9 mouse cellular contexts compared by ENCODE assay signal in genomic region chr9:27300188-27300691, GRCm38 (mm10). TPM values are rescaled to one million over a fixed set of nuclear protein-coding genes. Genes with fewer than 3 reads are reported as not detected.
DNase-seq lines count a peak whose midpoint lies in the region; ATAC-seq and TF ChIP-seq lines count a peak whose summit lies in the region.
"Had no signal": no experiment of that assay in that cellular context is flagged by ENCODE, and none has a peak within 500 bp of the region (broad histone marks: within the 10 kb centered on the region; RNA-seq: fewer than 3 reads in every experiment).

No protein-coding gene starts in this region.

- H3K9ac ChIP-seq in heart, embryonic 12.5 days, result peak overlapping the region; percentile 38
- peak overlapping the region; percentile 56 for H3K9ac ChIP-seq in kidney, embryonic 16.5 days (replicated peaks; ENCODE audit: low read length)

- no peak for ATAC-seq in heart, embryonic 12.5 days (ENCODE audit: insufficient number of reproducible peaks, low FRiP score)
- ATAC-seq in kidney, embryonic 16.5 days (ENCODE audit: low FRiP score, low TSS enrichment), result no peak

- H3K4me3 ChIP-seq in layer of hippocampus, adult 2 months, result peak overlapping the region; percentile 90
- H3K4me3 ChIP-seq in heart, embryonic 12.5 days, result peak overlapping the region; percentile 58
- peak overlapping the region; percentile 75 for H3K4me3 ChIP-seq in kidney, embryonic 16.5 days (ENCODE audit: low read length)
- H3K4me3 ChIP-seq in midbrain, embryonic 10.5 days, result peak overlapping the region; percentile 81

- under 1% methylated on average over 32 of the region's 32 CpGs for WGBS in heart, embryonic 12.5 days
- under 1% methylated on average over 32 of the region's 32 CpGs for WGBS in kidney, embryonic 16.5 days
- 0% methylated on average over 32 of the region's 32 CpGs for WGBS in midbrain, embryonic 10.5 days

- H3K9me3 ChIP-seq in heart, embryonic 12.5 days (replicated peaks), result no peaks in the 10 kb centered on the region
- H3K9me3 ChIP-seq in kidney, embryonic 16.5 days (ENCODE audit: low read length), result no peaks in the 10 kb centered on the region
- H3K9me3 ChIP-seq in midbrain, embryonic 10.5 days (replicated peaks), result no peaks in the 10 kb centered on the region

- H3K4me1 ChIP-seq in heart, embryonic 12.5 days (replicated peaks), result peaks cover 40% of the 10 kb centered on the region
- H3K4me1 ChIP-seq in kidney, embryonic 16.5 days (ENCODE audit: insufficient read depth, low read length), result peaks cover 15% of the 10 kb centered on the region; the same call in 1 of the 2 replicates
- peaks cover 64% of the 10 kb centered on the region for H3K4me1 ChIP-seq in midbrain, embryonic 10.5 days

- peak overlapping the region; percentile 88 for H3K4me2 ChIP-seq in heart, embryonic 12.5 days
- peak overlapping the region; percentile 79 for H3K4me2 ChIP-seq in kidney, embryonic 16.5 days (replicated peaks; ENCODE audit: low read depth, low read length)

- H3K27ac ChIP-seq in layer of hippocampus, adult 2 months, result peak overlapping the region; percentile 81
- no peak overlapping the region for H3K27ac ChIP-seq in heart, embryonic 12.5 days (ENCODE audit: poor library complexity, severe bottlenecking)
- no peak overlapping the region for H3K27ac ChIP-seq in kidney, embryonic 16.5 days (ENCODE audit: low read length)
- peak overlapping the region; percentile 81 for H3K27ac ChIP-seq in midbrain, embryonic 10.5 days (replicated peaks)
- H3K27ac ChIP-seq: macrophage had no signal

- H3K27me3 ChIP-seq in heart, embryonic 12.5 days (replicated peaks), result peaks cover 58% of the 10 kb centered on the region
- H3K27me3 ChIP-seq in kidney, embryonic 16.5 days (ENCODE audit: insufficient read depth, low read length), result peaks cover 37% of the 10 kb centered on the region
- peaks cover 36% of the 10 kb centered on the region for H3K27me3 ChIP-seq in midbrain, embryonic 10.5 days (ENCODE audit: low read depth, poor library complexity, severe bottlenecking)

- no peak for DNase-seq in layer of hippocampus, adult 2 months (ENCODE audit: low spot score in 2 of 2)
- DNase-seq in layer of hippocampus, postnatal 14 days (ENCODE audit: low spot score in 2 of 2), result no peak
- peak; percentile 62 for DNase-seq in cerebellum, adult 8-10 months
- peak; percentile 55 for DNase-seq in midbrain, embryonic 10.5 days (ENCODE audit: low spot score)
- no peak for DNase-seq in spleen, adult 18-20 months
- DNase-seq in c-Kit-positive CD71-positive TER-119-positive erythroid progenitor cells, embryonic 14.5 days (ENCODE audit: low spot score), result no peak

- H3K36me3 ChIP-seq in heart, embryonic 12.5 days, result no peaks in the 10 kb centered on the region
- no peaks in the 10 kb centered on the region for H3K36me3 ChIP-seq in kidney, embryonic 16.5 days (ENCODE audit: insufficient read depth, low read length)
- no peaks in the 10 kb centered on the region for H3K36me3 ChIP-seq in midbrain, embryonic 10.5 days

- no peak for TF ChIP-seq CTCF in layer of hippocampus, adult 2 months (conservative IDR thresholded peaks at IDR 0.05)

RNA-seq across cellular contexts. Expression of gene Igsf9b, which starts 1.2 kb away (rescaled TPM):
- 10 to 100 TPM; 21.7 to 23.3 TPM for total RNA-seq in layer of hippocampus, adult 2 months (2021)
- total RNA-seq in layer of hippocampus, postnatal 14 days (2021), result 10 to 100 TPM; 54.8 to 69.7 TPM
- 3.1 and 3.3 TPM in 2 replicates for polyA plus RNA-seq in heart, embryonic 12.5 days (2016; fragmentation: Nextera tagmentation; extraction: Ambion mirVana)
- 2.6 and 2.8 TPM in 2 replicates for polyA plus RNA-seq in kidney, embryonic 16.5 days (2015; fragmentation: Nextera tagmentation; extraction: Ambion mirVana)
- 5.5 and 6.0 TPM in 2 replicates for polyA plus RNA-seq in midbrain, embryonic 10.5 days (2016; fragmentation: Nextera tagmentation; extraction: Ambion mirVana)
- polyA plus RNA-seq: macrophage had no signal

Comparison
In these comparisons a context has a peak if more than half of its experiments do, and no peak if none do; other contexts are left out.
1. DNase-seq: peak in cerebellum, adult 8-10 months (single experiment) and midbrain, embryonic 10.5 days (single experiment); none in layer of hippocampus, adult 2 months (0 of 2), layer of hippocampus, postnatal 14 days (0 of 2), spleen, adult 18-20 months (0 of 2) and c-Kit-positive CD71-positive TER-119-positive erythroid progenitor cells, embryonic 14.5 days (single experiment).
2. H3K27ac ChIP-seq: peak in layer of hippocampus, adult 2 months (single experiment) and midbrain, embryonic 10.5 days (single experiment); none in heart, embryonic 12.5 days (single experiment) and kidney, embryonic 16.5 days (single experiment).
3. Peak in every context shown above with its lines, with median percentiles within 50 percentile points of each other: H3K4me3 ChIP-seq.